ENCODE assay signal across 8 mouse cellular contexts in genomic region chr15:79690426-79691022, GRCm38 (mm10). TPM values are rescaled to one million over a fixed set of nuclear protein-coding genes. Genes with fewer than 3 reads are reported as not detected.
DNase-seq lines count a peak whose midpoint lies in the region; ATAC-seq lines count a peak whose summit lies in the region.

TSS of gene Gtpbp1 (plus strand) at chr15:79690845.

- ATAC-seq in inflammation-experienced regulatory T-cells, adult 6 months: peak; percentile 81
- ATAC-seq in megakaryocyte-erythroid progenitor cell, adult 5-6 weeks (replicated peaks; ENCODE audit: low FRiP score, low TSS enrichment, poor library complexity, severe bottlenecking): peak; percentile 75

- intact Hi-C loops in gastrocnemius, postnatal 14 days (cut with DNase I; ENCODE audit: low total_unique reads): no loop called here
- intact Hi-C loops in left cerebral cortex, postnatal 10 days (cut with DNase I): no loop called here

- peak; percentile 99 for DNase-seq in adrenal gland, adult (ENCODE audit: inconsistent age in 2 of 2, low spot score in 1 of 2)
- DNase-seq in embryo, embryonic 10.5 days (ENCODE audit: low spot score): peak; percentile 100
- DNase-seq in gastrocnemius, postnatal 14 days: peak; percentile 96
- DNase-seq in left cerebral cortex, postnatal 10 days (ENCODE audit: extremely low spot score in 1 of 2, low spot score in 2 of 2): peak; percentile 97 to 100
- DNase-seq in right cerebral cortex, postnatal 25 days: peak; percentile 97
- DNase-seq in urinary bladder, postnatal 4 days (ENCODE audit: low spot score in 2 of 2): peak; percentile 93 to 96

RNA-seq across cellular contexts. Expression of gene Gtpbp1, which starts in this region (rescaled TPM):
- 10 to 100 TPM; 17.7 to 18.0 TPM for total RNA-seq in gastrocnemius, postnatal 14 days (2021)
- polyA plus RNA-seq in inflammation-experienced regulatory T-cells, adult 6 months (2017; shearing (Covaris generic)): 10 to 100 TPM; 18.7 to 22.5 (median 21.5) TPM
- 10 to 100 TPM; 44.9 to 48.5 TPM for total RNA-seq in left cerebral cortex, postnatal 10 days (2021)
- 73.3 and 79.3 TPM in 2 replicates for total RNA-seq in megakaryocyte-erythroid progenitor cell, adult 5-6 weeks (2014; fragmentation: Nextera tagmentation)
- total RNA-seq in megakaryocyte-erythroid progenitor cell, adult 5-6 weeks (2017): 99.5 and 126 TPM in 2 replicates

Comparison
In these comparisons a context has a peak if more than half of its experiments do, and no peak if none do; other contexts are left out.
1. Peak in every context shown above with its lines: DNase-seq and ATAC-seq.